Mouse (Mus musculus) CH12.LX (cell line): ENCODE results near the gene Mroh2a.

Experiments
- CHD1 ChIP-seq: IDR thresholded peaks from 2 replicates; pipeline ENCODE4 v1.6.1; 2012; ENCODE audit warnings: low read depth, low read length, improper control_type of control experiment, inconsistent platforms
- CTCF ChIP-seq, 2 experiments: IDR thresholded peaks in 1 of 2; conservative IDR thresholded peaks in 1 of 2; 2 replicates each; pipeline ENCODE4 v1.5.1; 2011 to 2012; ENCODE audit warnings: low read depth in 2 of 2, low read length in 2 of 2, improper control_type of control experiment in 1 of 2, inconsistent platforms in 1 of 2, mild to moderate bottlenecking in 1 of 2, moderate library complexity in 1 of 2
- ELF1 ChIP-seq: IDR thresholded peaks from 2 replicates; pipeline ENCODE4 v1.6.1; 2014; ENCODE audit warnings: low read depth, mild to moderate bottlenecking, inconsistent platforms, low read length, improper control_type of control experiment
- EP300 ChIP-seq: IDR thresholded peaks from 2 replicates; pipeline ENCODE4 v1.6.1; 2011; ENCODE audit warnings: low read length, improper control_type of control experiment
- ETS1 ChIP-seq: conservative IDR thresholded peaks from 2 replicates; pipeline ENCODE4 v1.6.1; 2012; ENCODE audit warnings: low read depth, mild to moderate bottlenecking, inconsistent platforms, low read length, improper control_type of control experiment, moderate library complexity
- MAFK ChIP-seq: IDR thresholded peaks from 2 replicates; pipeline ENCODE4 v1.6.1; 2011; ENCODE audit warnings: low read length, improper control_type of control experiment; ENCODE audit not compliant: insufficient replicate concordance
- MAZ ChIP-seq: IDR thresholded peaks from 2 replicates; pipeline ENCODE4 v1.6.1; 2012; ENCODE audit warnings: low read depth, mild to moderate bottlenecking, inconsistent platforms, low read length, improper control_type of control experiment, moderate library complexity
- NELFE ChIP-seq: IDR thresholded peaks from 2 replicates; pipeline ENCODE4 v1.6.1; 2011; ENCODE audit warnings: low read depth, low read length, improper control_type of control experiment
- POLR2A ChIP-seq: IDR thresholded peaks from 2 replicates; pipeline ENCODE4 v1.6.1; 2011; ENCODE audit warnings: low read depth, mild to moderate bottlenecking, improper control_type of control experiment, low read length
- RAD21 ChIP-seq: IDR thresholded peaks from 2 replicates; pipeline ENCODE4 v1.6.1; 2011; ENCODE audit warnings: low read depth, mild to moderate bottlenecking, low read length, improper control_type of control experiment, moderate library complexity
- RCOR1 ChIP-seq: conservative IDR thresholded peaks from 2 replicates; pipeline ENCODE4 v1.6.1; 2012; ENCODE audit warnings: low read depth, mild to moderate bottlenecking, inconsistent platforms, low read length, improper control_type of control experiment
- USF1 ChIP-seq: IDR thresholded peaks from 2 replicates; pipeline ENCODE4 v1.6.1; 2014; ENCODE audit warnings: low read depth, mild to moderate bottlenecking, inconsistent platforms, low read length, improper control_type of control experiment
- USF2 ChIP-seq: conservative IDR thresholded peaks from 2 replicates; pipeline ENCODE4 v1.6.1; 2011; ENCODE audit warnings: low read depth, low read length, improper control_type of control experiment
- ZMIZ1 ChIP-seq: IDR thresholded peaks from 2 replicates; pipeline ENCODE4 v1.6.1; 2012; ENCODE audit warnings: low read depth, mild to moderate bottlenecking, inconsistent platforms, low read length, improper control_type of control experiment

DNA sequence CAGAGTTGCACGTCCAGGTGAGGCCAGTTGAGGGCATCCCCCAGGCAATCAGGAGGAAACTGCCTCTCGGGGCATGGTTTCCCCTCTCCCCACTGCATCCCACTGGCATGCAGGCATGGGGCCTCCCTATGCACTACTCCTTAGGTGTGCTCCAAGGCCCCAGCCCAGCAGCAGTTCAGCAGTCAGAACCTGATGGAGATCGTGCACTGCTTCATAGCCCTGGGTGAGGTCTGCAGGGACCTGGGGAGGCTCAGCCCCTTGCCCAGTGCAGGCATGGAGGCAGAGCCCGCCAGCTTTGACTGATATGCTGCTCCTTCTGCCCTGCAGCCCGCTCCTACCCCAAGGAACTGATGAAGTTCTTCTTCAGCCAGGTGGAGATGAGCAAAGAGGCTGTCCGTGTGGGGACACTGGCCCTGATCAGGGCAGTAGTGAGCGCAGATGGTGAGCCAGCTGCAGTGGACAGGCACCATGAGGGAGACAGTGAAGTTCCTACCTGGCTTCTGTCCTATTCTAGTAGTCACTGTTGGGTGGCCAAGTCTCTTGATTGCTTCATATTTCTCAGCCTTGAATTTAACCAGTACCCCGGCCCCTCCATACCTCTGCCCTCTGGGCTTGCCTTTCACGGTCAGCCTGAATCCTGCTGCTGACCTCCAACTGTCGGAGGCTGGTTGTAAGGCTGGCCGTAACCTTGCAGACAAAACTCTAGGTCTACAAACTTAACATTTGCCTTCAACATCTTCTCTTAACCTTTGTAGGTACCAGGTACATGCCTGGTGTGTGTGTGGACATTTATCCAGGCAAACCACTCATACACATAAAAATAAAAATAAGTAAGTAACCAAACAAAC lies 8.5 kb downstream of the Mroh2a start:
- TF ChIP-seq ELF1 (no peak), ZMIZ1 (no peak), POLR2A (no peak), CTCF (conservative IDR thresholded peaks at IDR 0.05 in 1 of 2, IDR thresholded peaks at IDR 0.05 in 1 of 2; ENCODE audit: low read depth in 2 of 2, low read length in 2 of 2) (no peak), MAZ (no peak), CHD1 (no peak), USF2 (no peak), MAFK (no peak), RCOR1 (no peak), NELFE (no peak), EP300 (no peak), USF1 (no peak), RAD21 (no peak), ETS1 (no peak)
